Mouse (Mus musculus) left cerebral cortex, adult 2 months (tissue): Measurements from ENCODE around the gene Tnpo2. TPM values are rescaled to one million over a fixed set of nuclear protein-coding genes. Genes with fewer than 3 reads are reported as not detected.

Experiments
- DNase-seq, 2 experiments: peaks; one replicate each; pipeline ENCODE4 v3.0.0; 2021 to 2022; ENCODE audit warnings: low spot score in 2 of 2, mixed read lengths in 1 of 2; ENCODE audit errors: extremely low spot score in 1 of 2
- H3K27ac ChIP-seq: fragments of 200-600 bp; 2 replicates; pipeline ENCODE4 v1.8.1; 2022
- H3K4me3 ChIP-seq: fragments of 200-600 bp; 2 replicates; pipeline ENCODE4 v1.8.1; 2022
- CTCF ChIP-seq: fragments of 200-600 bp; IDR thresholded peaks from 2 replicates; pipeline ENCODE4 v1.8.1; 2022; ENCODE audit warnings: antibody characterized with exemption, mild to moderate bottlenecking, moderate library complexity
- intact Hi-C: fragments of 180-260 bp; cut with DNase I; formaldehyde crosslinking; loops from one replicate; pipeline ENCODE4 v1.15.1; 2025
- total RNA-seq, 2 experiments: library from RNA; stranded (reverse); gene quantifications; 2 replicates each; pipeline ENCODE4 v1.2.3; 2021

Gene Tnpo2
- total RNA-seq, 2 experiments from 2014 or later, result 146 to 163 TPM

DNA sequence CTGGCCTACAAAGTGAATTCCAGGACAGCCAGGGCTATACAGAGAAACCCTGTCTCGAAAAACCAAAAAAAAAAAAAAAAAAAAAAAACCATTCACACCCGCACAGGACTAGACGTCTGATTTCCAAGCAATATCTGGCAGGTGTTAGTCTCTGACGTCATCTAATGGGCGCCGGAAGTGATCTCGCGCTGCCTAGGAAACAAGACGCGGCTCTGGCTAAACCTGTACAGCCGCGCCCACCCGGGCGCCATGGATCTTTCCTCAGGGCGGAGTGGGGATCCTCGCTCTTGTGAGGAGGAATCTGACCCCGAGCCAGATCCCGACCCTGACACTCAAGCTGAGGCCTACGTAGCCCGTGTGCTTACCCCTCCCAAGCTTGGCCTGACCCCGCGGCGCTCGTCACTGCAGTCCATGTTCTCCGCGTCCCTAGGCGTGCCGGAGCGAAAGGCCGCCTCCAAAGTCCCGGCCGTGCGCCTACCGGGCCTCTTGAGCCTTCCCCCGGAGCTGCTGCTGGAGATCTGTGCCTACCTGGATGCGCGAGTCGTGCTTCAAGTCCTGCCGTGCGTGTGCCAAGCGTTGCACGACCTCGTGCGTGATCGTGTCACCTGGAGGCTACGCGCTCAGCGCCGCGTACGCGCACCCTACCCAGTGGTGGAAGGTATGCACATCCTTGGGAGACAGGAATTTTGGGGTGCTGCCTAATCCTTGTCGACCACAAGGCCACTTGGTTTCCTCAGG lies 23.3 kb downstream of the Tnpo2 start, which contains the start of gene Fbxw9:
Gene Fbxw9 (plus strand): TSS at position 177 of the 738 bp plus-strand sequence.
- Histone ChIP-seq H3K27ac (peak within 1 kb of the TSS; percentile 87), H3K4me3 (peak within 1 kb of the TSS; percentile 86)
- intact Hi-C loops, result no loop called here
- no peak for TF ChIP-seq CTCF
- peak; percentile 88 to 90 for DNase-seq

DNA sequence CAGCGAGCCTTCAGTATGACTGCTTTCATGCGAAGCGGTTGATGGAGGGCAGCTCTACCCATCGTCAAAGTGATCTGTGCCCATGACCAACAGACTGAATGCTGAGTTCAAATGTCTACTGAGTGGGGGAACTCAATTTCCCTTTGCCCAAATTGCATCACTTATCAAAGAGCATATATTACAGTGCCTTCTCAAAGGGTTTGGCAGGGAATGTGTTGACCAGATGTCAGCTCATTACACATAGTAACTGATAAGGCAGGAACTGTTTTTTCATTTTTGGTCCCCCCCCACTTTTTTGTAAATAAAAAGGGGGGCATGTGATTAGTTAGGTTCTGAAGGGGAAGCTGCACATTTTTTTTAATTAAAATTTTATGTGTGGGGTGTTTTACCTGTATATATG lies 25.9 kb downstream of the Tnpo2 start:
- no peak for DNase-seq
- no peak overlapping the region for H3K4me3 ChIP-seq
- no peak overlapping the region for H3K27ac ChIP-seq
- intact Hi-C loops, result no loop called here
- no peak for TF ChIP-seq CTCF

DNA sequence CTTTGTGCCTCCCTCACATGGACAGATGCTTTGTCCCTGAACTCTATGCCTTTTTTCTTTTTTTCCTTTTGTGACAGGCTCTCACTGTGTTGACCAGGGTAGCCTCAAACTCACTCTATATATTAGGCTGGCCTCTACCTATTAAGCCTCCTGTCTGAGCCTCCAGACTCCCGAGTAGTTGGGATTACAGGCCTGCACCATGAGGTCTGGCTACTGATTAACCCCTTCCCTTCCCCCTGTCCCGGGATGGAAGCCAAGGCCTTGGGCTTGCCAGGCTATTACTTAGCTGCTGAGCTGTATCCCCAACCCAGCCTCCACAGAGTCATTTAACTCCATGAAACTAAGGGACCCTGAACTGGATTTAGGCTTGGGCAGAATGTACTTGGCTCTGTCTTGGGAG lies 28.5 kb downstream of the Tnpo2 start:
- intact Hi-C loops, result no loop called here
- DNase-seq, result no peak
- H3K4me3 ChIP-seq, result no peak overlapping the region
- TF ChIP-seq CTCF, result no peak
- H3K27ac ChIP-seq, result no peak overlapping the region

DNA sequence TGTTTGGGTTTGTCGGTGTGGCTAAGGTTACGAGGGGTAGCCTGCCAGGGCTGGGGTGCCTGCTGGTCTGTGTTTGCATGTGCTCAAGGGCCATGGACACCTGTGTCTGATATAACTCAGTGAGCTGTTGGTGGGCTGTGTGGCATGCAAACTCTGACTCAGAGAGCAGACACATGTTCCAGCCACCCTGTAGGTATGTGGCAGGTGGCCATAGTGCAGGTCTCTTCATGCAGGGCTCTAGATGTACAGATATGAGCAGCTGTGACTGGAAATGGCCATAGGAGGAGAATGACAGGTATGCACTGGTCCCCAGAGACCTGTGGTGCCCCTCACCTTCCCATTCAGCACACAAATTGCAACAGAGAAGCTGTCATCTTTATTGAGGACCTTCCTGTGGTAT lies 30.4 kb downstream of the Tnpo2 start:
- H3K27ac ChIP-seq, result no peak overlapping the region
- no peak overlapping the region for H3K4me3 ChIP-seq
- intact Hi-C loops, result no loop called here
- TF ChIP-seq CTCF, result no peak
- DNase-seq, result no peak

DNA sequence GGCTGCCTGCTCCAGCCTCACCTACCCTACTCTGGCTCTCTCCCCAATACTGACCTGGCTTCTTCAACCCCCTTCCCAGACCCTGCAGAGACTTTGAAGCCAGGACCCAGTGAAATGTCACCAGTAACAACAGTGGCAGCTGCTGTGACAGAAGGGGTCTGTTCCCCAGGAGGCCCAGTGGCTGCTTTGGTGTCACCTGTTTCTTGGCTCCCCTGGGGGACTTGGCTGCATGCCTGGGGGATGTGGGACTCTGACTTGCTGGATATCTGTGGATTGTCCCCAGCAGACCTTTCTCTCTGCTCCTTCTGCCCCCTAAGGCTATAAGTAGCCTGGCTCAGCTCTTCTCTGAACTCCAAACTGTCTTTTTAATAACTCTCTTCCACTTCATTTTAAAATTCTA lies 31.3 kb downstream of the Tnpo2 start, which contains the start of gene Gm5741:
Gene Gm5741 (minus strand): TSS at position 1 of the 400 bp plus-strand sequence.
- Histone ChIP-seq H3K4me3 (no peak within 1 kb of the TSS), H3K27ac (no peak within 1 kb of the TSS)
- intact Hi-C loops, result no loop called here
- DNase-seq, result no peak
- TF ChIP-seq CTCF, result no peak

DNA sequence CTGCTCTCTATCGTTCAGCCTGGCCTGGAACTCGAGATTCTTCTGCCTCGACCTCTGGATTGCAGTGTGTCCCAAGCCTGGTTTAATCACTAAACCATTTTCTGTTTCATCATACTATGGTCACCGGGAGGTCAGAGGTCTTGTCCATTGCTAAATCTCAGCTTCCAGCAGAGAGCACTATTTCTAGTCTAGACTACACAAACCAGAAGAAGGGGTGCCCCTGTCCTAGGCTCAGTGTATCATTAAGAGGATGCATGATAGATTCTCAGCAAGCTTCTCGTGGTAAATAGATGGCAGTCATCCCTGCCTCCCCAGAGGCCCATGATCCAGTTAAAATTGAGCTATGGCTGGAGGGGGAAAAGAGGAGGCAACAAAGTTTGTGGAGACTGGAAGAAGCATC lies 34.3 kb downstream of the Tnpo2 start:
- peak overlapping the region; percentile 70 for H3K4me3 ChIP-seq
- intact Hi-C loops, result loop anchor here (5.0 kb wide), 2 partner anchors 44 to 94 kb away; partner anchors contain the start of genes Asna1, Junb and Trir
- TF ChIP-seq CTCF, result no peak
- DNase-seq, result no peak
- H3K27ac ChIP-seq, result peak overlapping the region; percentile 93; the same call in 1 of the 2 replicates

DNA sequence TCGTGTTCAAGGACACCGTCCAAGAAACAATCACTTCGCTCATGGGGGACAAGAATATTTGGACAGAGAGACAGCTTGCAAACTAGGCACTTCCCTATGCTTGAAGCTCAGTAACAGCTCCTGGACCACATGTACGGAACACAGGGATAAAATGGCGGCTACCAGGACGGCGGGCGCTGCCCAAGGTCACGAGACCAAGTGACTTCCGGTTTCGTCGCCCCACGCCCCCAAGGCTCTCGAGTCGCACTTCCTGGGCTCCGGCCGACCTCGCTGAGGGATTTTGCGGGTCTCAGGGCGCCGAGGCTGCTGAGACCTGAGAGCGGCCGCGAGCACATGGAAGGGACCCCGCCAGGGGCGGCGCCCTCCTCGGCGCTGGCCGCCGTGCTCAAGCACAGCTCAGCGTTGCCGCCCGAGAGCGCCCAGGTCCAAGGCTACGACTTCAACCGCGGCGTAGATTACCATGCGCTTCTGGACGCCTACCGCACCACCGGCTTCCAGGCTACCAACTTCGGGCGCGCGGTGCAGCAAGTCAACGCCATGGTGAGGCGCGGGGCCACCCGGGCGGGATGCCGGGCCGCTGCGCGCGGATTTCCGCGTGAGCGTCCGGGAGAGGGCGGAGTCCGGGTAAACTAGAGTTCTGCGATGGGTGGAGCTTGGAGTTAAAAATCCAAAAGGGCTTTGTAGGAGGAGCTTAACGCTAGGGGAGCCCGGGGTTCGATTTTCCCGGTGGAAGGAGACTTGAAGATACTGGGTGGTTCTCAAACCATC lies 35.0 kb downstream of the Tnpo2 start, which contains the start of gene Dhps:
Gene Dhps (plus strand): TSS at position 244 of the 768 bp plus-strand sequence.
- Histone ChIP-seq H3K27ac (peak within 1 kb of the TSS; percentile 93), H3K4me3 (peak within 1 kb of the TSS; percentile 70)
- TF ChIP-seq CTCF, result peak; percentile 18
- DNase-seq, result peak; percentile 88 to 90
- intact Hi-C loops, result loop anchor here (5.0 kb wide), 2 partner anchors 44 to 94 kb away; partner anchors contain the start of genes Asna1, Junb and Trir

DNA sequence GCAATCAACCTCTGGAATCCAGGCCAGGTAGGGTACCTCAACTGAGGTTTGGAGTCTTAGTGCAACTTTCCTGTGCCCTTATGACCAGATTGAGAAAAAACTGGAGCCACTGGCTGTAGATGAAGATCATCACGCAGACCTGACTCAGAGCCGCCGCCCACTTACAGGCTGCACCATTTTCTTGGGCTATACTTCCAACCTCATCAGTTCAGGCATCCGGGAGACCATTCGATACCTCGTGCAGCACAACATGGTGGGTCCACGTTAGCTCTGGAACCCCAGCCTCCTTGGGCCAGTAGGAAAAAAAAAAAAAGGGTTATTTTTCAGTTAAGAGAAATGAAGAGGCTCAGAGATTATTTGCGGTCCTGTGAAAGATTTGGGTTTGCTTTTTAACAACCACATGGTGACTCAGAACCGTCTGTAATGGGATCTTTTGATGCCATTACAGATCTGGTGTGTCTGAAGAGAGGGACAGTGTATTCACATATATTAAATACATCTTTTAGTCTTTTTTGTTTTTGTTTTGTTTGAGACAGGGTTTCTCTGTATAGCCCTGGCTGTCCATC lies 35.7 kb downstream of the Tnpo2 start:
- Histone ChIP-seq H3K27ac (peak overlapping the region; percentile 93), H3K4me3 (peak overlapping the region; percentile 70)
- intact Hi-C loops, result loop anchor here (5.0 kb wide), 2 partner anchors 45 to 95 kb away; partner anchors contain the start of genes Asna1, Junb and Trir
- DNase-seq, result no peak
- TF ChIP-seq CTCF, result no peak

DNA sequence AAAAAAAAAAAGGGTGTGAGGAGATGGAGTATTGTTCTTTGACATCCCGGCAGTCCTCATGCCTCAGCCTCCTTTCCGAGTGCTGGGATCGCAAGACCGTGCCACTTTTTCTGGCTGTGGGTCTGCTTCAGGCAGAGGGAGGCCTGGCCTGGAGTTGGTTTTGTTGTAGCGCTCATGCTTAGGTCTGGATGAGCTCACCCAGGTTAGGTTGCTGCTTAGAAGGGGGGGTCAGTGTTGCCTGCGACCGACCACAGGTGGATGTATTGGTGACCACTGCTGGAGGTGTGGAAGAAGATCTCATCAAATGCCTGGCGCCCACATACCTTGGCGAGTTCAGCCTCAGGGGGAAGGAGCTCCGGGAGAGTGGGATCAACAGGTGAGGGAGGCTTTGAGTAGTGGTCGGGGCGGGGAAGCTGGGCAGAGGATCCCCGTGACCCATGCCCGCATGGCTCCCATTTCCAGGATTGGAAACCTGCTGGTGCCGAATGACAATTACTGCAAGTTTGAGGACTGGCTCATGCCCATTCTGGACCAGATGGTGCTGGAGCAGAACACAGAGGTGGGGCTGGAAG lies 36.4 kb downstream of the Tnpo2 start:
- Histone ChIP-seq H3K4me3 (no peak overlapping the region; the same call in 1 of the 2 replicates), H3K27ac (no peak overlapping the region; the same call in 1 of the 2 replicates)
- intact Hi-C loops, result loop anchor here (5.0 kb wide), 2 partner anchors 46 to 96 kb away; partner anchors contain the start of genes Asna1, Junb and Trir
- DNase-seq, result no peak
- no peak for TF ChIP-seq CTCF

DNA sequence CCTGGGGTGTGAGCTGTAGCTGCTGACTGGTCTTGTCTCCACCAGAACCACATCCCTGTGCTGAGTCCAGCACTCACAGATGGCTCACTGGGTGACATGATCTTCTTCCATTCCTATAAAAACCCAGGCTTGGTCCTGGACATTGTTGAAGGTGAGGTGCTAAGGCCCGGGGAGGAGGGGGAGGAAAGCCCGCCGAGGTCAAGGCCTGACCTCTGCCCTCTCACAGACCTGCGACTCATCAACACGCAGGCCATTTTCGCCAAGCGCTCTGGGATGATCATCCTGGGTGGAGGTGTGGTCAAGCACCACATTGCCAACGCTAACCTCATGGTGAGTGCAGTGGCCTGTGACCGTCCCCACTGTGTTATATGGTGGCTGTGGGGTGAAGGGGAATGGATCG lies 37.5 kb downstream of the Tnpo2 start:
- Histone ChIP-seq H3K4me3 (no peak overlapping the region), H3K27ac (no peak overlapping the region)
- DNase-seq, result no peak
- no peak for TF ChIP-seq CTCF
- intact Hi-C loops, result loop anchor here (5.0 kb wide), 2 partner anchors 47 to 97 kb away; partner anchors contain the start of genes Asna1, Junb and Trir

DNA sequence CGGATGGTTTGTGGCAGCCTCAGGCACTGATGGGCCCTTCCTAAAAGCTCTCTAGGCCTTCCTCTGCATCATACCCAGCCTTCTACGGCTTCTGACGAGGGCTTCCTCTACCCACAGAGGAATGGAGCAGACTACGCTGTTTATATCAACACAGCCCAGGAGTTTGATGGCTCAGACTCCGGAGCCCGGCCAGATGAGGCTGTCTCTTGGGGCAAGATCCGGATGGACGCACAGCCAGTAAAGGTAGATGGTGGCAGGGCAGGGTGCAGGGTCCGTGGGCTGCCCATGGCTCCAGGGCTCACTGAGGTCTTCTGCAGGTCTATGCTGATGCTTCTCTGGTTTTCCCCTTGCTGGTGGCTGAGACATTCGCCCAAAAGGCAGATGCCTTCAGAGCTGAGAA lies 37.9 kb downstream of the Tnpo2 start:
- no peak overlapping the region for H3K27ac ChIP-seq
- no peak for TF ChIP-seq CTCF
- intact Hi-C loops, result loop anchor here (5.0 kb wide), 2 partner anchors 47 to 97 kb away; partner anchors contain the start of genes Asna1, Junb and Trir

More for the DNA sequence above, 37.9 kb downstream of the Tnpo2 start:
- no peak overlapping the region for H3K4me3 ChIP-seq
- DNase-seq, result no peak
